Mouse (Mus musculus): ENCODE results near the gene Tmem98. TPM values are rescaled to one million over a fixed set of nuclear protein-coding genes. Genes with fewer than 3 reads are reported as not detected.

Gene Tmem98
- polyA plus RNA-seq, 1 experiment from 2014 or later: 55.4 TPM

GRCm38 (mm10) chr11:80868039-80868438, 58.1 kb downstream of the Tmem98 start:
- Histone ChIP-seq H3K27ac (no peak overlapping the region), H3K4me3 (no peak overlapping the region), H3K4me2 (replicated peaks) (no peak overlapping the region), H3K9ac (no peak overlapping the region), H3K36me3 (no peaks in the 10 kb centered on the region), H3K9me3 (no peaks in the 10 kb centered on the region), H3K27me3 (replicated peaks) (no peaks in the 10 kb centered on the region), H3K4me1 (no peaks in the 10 kb centered on the region)
- no peak for ATAC-seq (ENCODE audit: low FRiP score, low read depth)
- 91% methylated on average over 1 of the region's 1 CpGs for WGBS

Other genes starting within 250 kb of the Tmem98 start
- 2.2 and 2.6 TPM in 2 replicates for gene Myo1d, start 30.1 kb upstream of the Tmem98 start, polyA plus RNA-seq (2016; fragmentation: Nextera tagmentation; extraction: Ambion mirVana)
- gene Spaca3, start 48.2 kb downstream of the Tmem98 start, polyA plus RNA-seq (2016; fragmentation: Nextera tagmentation; extraction: Ambion mirVana): not detected in 2 replicates

Measured in neural tube, embryonic 12.5 days (tissue).